Mouse (Mus musculus) limb, embryonic 12.5 days (tissue): Measurements from ENCODE around the gene Ctsh. TPM values are rescaled to one million over a fixed set of nuclear protein-coding genes. Genes with fewer than 3 reads are reported as not detected.
"Not testable (repeated sequence)": the region's sequence is repeated elsewhere in the genome, so short reads cannot be mapped to it uniquely, and the experiment has no call there.

Source experiments
- ATAC-seq: fragments of 200-750 bp; cut with Nextera tagmentation; 2 replicates; pipeline ENCODE4 v1.8.0; 2017; ENCODE audit warnings: low read depth, moderate TSS enrichment; ENCODE audit not compliant: insufficient number of reproducible peaks, insufficient read depth, low FRiP score, low TSS enrichment
- H3K27ac ChIP-seq: fragments of 300-500 bp; sonication (generic); 2 replicates; pipeline ENCODE4 v1.5.1; 2016; ENCODE audit warnings: mild to moderate bottlenecking, moderate library complexity
- H3K27me3 ChIP-seq: fragments of 300-500 bp; sonication (generic); 2 replicates; pipeline ENCODE4 v1.6.1; 2016; ENCODE audit warnings: mild to moderate bottlenecking, moderate library complexity
- H3K36me3 ChIP-seq: fragments of 300-500 bp; sonication (generic); 2 replicates; pipeline ENCODE4 v1.6.1; 2016; ENCODE audit warnings: mild to moderate bottlenecking, moderate library complexity
- H3K4me1 ChIP-seq: fragments of 300-500 bp; sonication (generic); replicated peaks from 2 replicates; pipeline ENCODE4 v1.6.1; 2016
- H3K4me2 ChIP-seq: fragments of 300-500 bp; sonication (generic); 2 replicates; pipeline ENCODE4 v1.6.1; 2016; ENCODE audit warnings: mild to moderate bottlenecking, moderate library complexity
- H3K4me3 ChIP-seq: fragments of 300-500 bp; sonication (generic); replicated peaks from 2 replicates; pipeline ENCODE4 v1.5.1; 2016; ENCODE audit warnings: mild to moderate bottlenecking
- H3K9ac ChIP-seq: fragments of 300-500 bp; sonication (generic); replicated peaks from 2 replicates; pipeline ENCODE4 v1.6.1; 2016; ENCODE audit warnings: mild to moderate bottlenecking, moderate library complexity
- H3K9me3 ChIP-seq: fragments of 300-500 bp; sonication (generic); 2 replicates; pipeline ENCODE4 v1.6.1; 2016; ENCODE audit warnings: mild to moderate bottlenecking, moderate library complexity
- WGBS: fragments of 180-500 bp; shearing (Covaris S2); methylation state at CpG from one replicate; pipeline ENCODE4 v1.1.7; 2016; 5-methylcytosine and 5-hydroxymethylcytosine counted together
- polyA plus RNA-seq: library from polyadenylated mRNA; unstranded; fragments of >200 nt; fragmentation: Nextera tagmentation; extraction: Ambion mirVana; gene quantifications from 2 replicates; pipeline ENCODE4 v1.2.1, GENCODE M21; 2016

Ctsh gene
- polyA plus RNA-seq, 1 experiment from 2014 or later: 15.9 TPM

GRCm38 (mm10) chr9:90035794-90036193 is 18.2 kb upstream of the Ctsh start:
- no peaks in the 10 kb centered on the region for H3K36me3 ChIP-seq
- H3K27me3 ChIP-seq: no peaks in the 10 kb centered on the region
- ATAC-seq: no peak
- H3K4me2 ChIP-seq: no peak overlapping the region
- H3K4me3 ChIP-seq: no peak overlapping the region
- WGBS: 94% methylated on average over 3 of the region's 3 CpGs
- H3K4me1 ChIP-seq: no peaks in the 10 kb centered on the region
- no peak overlapping the region for H3K27ac ChIP-seq
- no peak overlapping the region for H3K9ac ChIP-seq
- no peaks in the 10 kb centered on the region for H3K9me3 ChIP-seq

GRCm38 (mm10) chr9:90036313-90036712 is 17.6 kb upstream of the Ctsh start:
- Histone ChIP-seq H3K36me3 (no peaks in the 10 kb centered on the region), H3K4me1 (no peaks in the 10 kb centered on the region), H3K4me2 (no peak overlapping the region), H3K27ac (no peak overlapping the region), H3K27me3 (no peaks in the 10 kb centered on the region), H3K4me3 (no peak overlapping the region), H3K9me3 (no peaks in the 10 kb centered on the region), H3K9ac (no peak overlapping the region)
- ATAC-seq: no peak
- WGBS: 71% methylated on average over 4 of the region's 4 CpGs

- no peak overlapping the region for H3K4me2 ChIP-seq
- H3K4me3 ChIP-seq: no peak overlapping the region
- no peak for ATAC-seq
- 78% methylated on average over 4 of the region's 4 CpGs for WGBS
- H3K27me3 ChIP-seq: no peaks in the 10 kb centered on the region
- no peaks in the 10 kb centered on the region for H3K36me3 ChIP-seq
- no peaks in the 10 kb centered on the region for H3K4me1 ChIP-seq
- H3K9me3 ChIP-seq: no peaks in the 10 kb centered on the region
- no peak overlapping the region for H3K27ac ChIP-seq
- H3K9ac ChIP-seq: no peak overlapping the region
These were observed 15.4 kb upstream of the Ctsh start for GRCm38 (mm10) chr9:90038535-90038934.

GRCm38 (mm10) chr9:90040916-90041315 is 13.0 kb upstream of the Ctsh start:
- WGBS: 80% methylated on average over 2 of the region's 2 CpGs
- H3K27me3 ChIP-seq: no peaks in the 10 kb centered on the region
- H3K4me2 ChIP-seq: no peak overlapping the region
- no peak overlapping the region for H3K9ac ChIP-seq
- no peaks in the 10 kb centered on the region for H3K4me1 ChIP-seq
- H3K9me3 ChIP-seq: no peaks in the 10 kb centered on the region
- H3K36me3 ChIP-seq: no peaks in the 10 kb centered on the region
- no peak overlapping the region for H3K4me3 ChIP-seq
- H3K27ac ChIP-seq: no peak overlapping the region
- no peak for ATAC-seq

- WGBS: 83% methylated on average over 3 of the region's 3 CpGs
These were observed 12.4 kb upstream of the Ctsh start for GRCm38 (mm10) chr9:90041556-90041955.

GRCm38 (mm10) chr9:90042906-90043305 is 11.0 kb upstream of the Ctsh start:
- 91% methylated on average over 8 of the region's 8 CpGs for WGBS
- ATAC-seq, H3K9ac ChIP-seq, H3K9me3 ChIP-seq, H3K4me2 ChIP-seq, H3K4me1 ChIP-seq, H3K4me3 ChIP-seq, H3K36me3 ChIP-seq, H3K27ac ChIP-seq, H3K27me3 ChIP-seq: not testable (repeated sequence)

More at GRCm38 (mm10) chr9:90041556-90041955, 12.4 kb upstream of the Ctsh start:
- no peak for ATAC-seq
- Histone ChIP-seq H3K4me2 (no peak overlapping the region), H3K4me3 (no peak overlapping the region), H3K36me3 (no peaks in the 10 kb centered on the region), H3K4me1 (no peaks in the 10 kb centered on the region), H3K9me3 (no peaks in the 10 kb centered on the region), H3K27me3 (no peaks in the 10 kb centered on the region), H3K27ac (no peak overlapping the region), H3K9ac (no peak overlapping the region)

GRCm38 (mm10) chr9:90045191-90045590 is 8.8 kb upstream of the Ctsh start:
- H3K9ac ChIP-seq: no peak overlapping the region
- H3K27me3 ChIP-seq: no peaks in the 10 kb centered on the region
- H3K4me2 ChIP-seq: no peak overlapping the region
- H3K4me1 ChIP-seq: no peaks in the 10 kb centered on the region
- H3K27ac ChIP-seq: no peak overlapping the region
- H3K36me3 ChIP-seq: no peaks in the 10 kb centered on the region
- H3K9me3 ChIP-seq: no peaks in the 10 kb centered on the region
- ATAC-seq: no peak
- H3K4me3 ChIP-seq: no peak overlapping the region
- 86% methylated on average over 7 of the region's 7 CpGs for whole genome bisulfite sequencing

- Histone ChIP-seq H3K27me3 (no peaks in the 10 kb centered on the region), H3K9ac (no peak overlapping the region), H3K36me3 (no peaks in the 10 kb centered on the region), H3K4me1 (no peaks in the 10 kb centered on the region), H3K4me3 (no peak overlapping the region), H3K27ac (no peak overlapping the region), H3K4me2 (no peak overlapping the region), H3K9me3 (no peaks in the 10 kb centered on the region)
- WGBS: 53% methylated on average over 5 of the region's 5 CpGs
- no peak for ATAC-seq
These were observed 5.9 kb upstream of the Ctsh start for GRCm38 (mm10) chr9:90047937-90048627.

- under 1% methylated on average over 37 of the region's 37 CpGs for WGBS
These were observed 606 bp downstream of the Ctsh start for GRCm38 (mm10) chr9:90054371-90055145.

GRCm38 (mm10) chr9:90055409-90055808 is 1.5 kb downstream of the Ctsh start:
- no peaks in the 10 kb centered on the region for H3K36me3 ChIP-seq
- H3K4me3 ChIP-seq: no peak overlapping the region
- H3K9ac ChIP-seq: no peak overlapping the region
- H3K27me3 ChIP-seq: peaks cover 3% of the 10 kb centered on the region; the same call in 1 of the 2 replicates
- WGBS: 60% methylated on average over 5 of the region's 5 CpGs
- no peaks in the 10 kb centered on the region for H3K9me3 ChIP-seq
- H3K4me2 ChIP-seq: peak overlapping the region; percentile 93
- no peak overlapping the region for H3K27ac ChIP-seq
- H3K4me1 ChIP-seq: no peaks in the 10 kb centered on the region
- no peak for ATAC-seq

More at GRCm38 (mm10) chr9:90054371-90055145, 606 bp downstream of the Ctsh start:
- 0 out of 2 replicates have a peak overlapping the region, but pooled peaks have one; percentile 7 for H3K27ac ChIP-seq
- peak; percentile 64 for ATAC-seq
- peak overlapping the region; percentile 50 for H3K4me3 ChIP-seq
- H3K4me2 ChIP-seq: peak overlapping the region; percentile 93
- H3K4me1 ChIP-seq: no peaks in the 10 kb centered on the region
- H3K9ac ChIP-seq: peak overlapping the region; percentile 56
- no peaks in the 10 kb centered on the region for H3K36me3 ChIP-seq
- no peaks in the 10 kb centered on the region for H3K9me3 ChIP-seq
- peaks cover 3% of the 10 kb centered on the region; the same call in 1 of the 2 replicates for H3K27me3 ChIP-seq

- Histone ChIP-seq H3K27me3 (peaks cover 3% of the 10 kb centered on the region; the same call in 1 of the 2 replicates), H3K4me1 (no peaks in the 10 kb centered on the region), H3K4me3 (no peak overlapping the region), H3K9ac (no peak overlapping the region), H3K9me3 (no peaks in the 10 kb centered on the region), H3K27ac (no peak overlapping the region), H3K36me3 (no peaks in the 10 kb centered on the region), H3K4me2 (no peak overlapping the region)
- no peak for ATAC-seq
- WGBS: 62% methylated on average over 3 of the region's 3 CpGs
These were observed 2.0 kb downstream of the Ctsh start for GRCm38 (mm10) chr9:90055911-90056310.
